31 mouse cellular contexts compared by ENCODE assay signal in genomic region chr2:150929156-150929555, GRCm38 (mm10). TPM values are rescaled to one million over a fixed set of nuclear protein-coding genes. Genes with fewer than 3 reads are reported as not detected.
DNase-seq lines count a peak whose midpoint lies in the region; ATAC-seq and TF ChIP-seq lines count a peak whose summit lies in the region.
"Had no signal": no experiment of that assay in that cellular context is flagged by ENCODE, and none has a peak within 500 bp of the region (broad histone marks: within the 10 kb centered on the region; RNA-seq: fewer than 3 reads in every experiment).

No protein-coding gene starts in this region.

- no peak for TF ChIP-seq POLR2A in cerebellum, adult 2 months (IDR thresholded peaks at IDR 0.05; ENCODE audit: borderline replicate concordance, insufficient read depth, low read length)

- no peak for ATAC-seq in cerebellum, adult (ENCODE audit: insufficient number of reproducible peaks, low FRiP score, low TSS enrichment)
- no peak for ATAC-seq in hindbrain, embryonic 13.5 days (ENCODE audit: low FRiP score)
- ATAC-seq: forebrain, embryonic 15.5 days; hindbrain, postnatal 0 days; inflammation-experienced regulatory T-cells, adult 6 months; intestine, embryonic 16.5 days; Patski had no signal

- TF ChIP-seq CTCF in cerebellum, adult 2 months (IDR thresholded peaks at IDR 0.05; ENCODE audit: borderline replicate concordance, insufficient read depth, low read depth, low read length), result no peak

- H3K36me3 ChIP-seq in hindbrain, embryonic 13.5 days, result peaks cover 36% of the 10 kb centered on the region

- H3K27me3 ChIP-seq in cerebellum, adult 2 months (ENCODE audit: control insufficient read depth, insufficient read depth, low read length), result no peaks in the 10 kb centered on the region
- no peaks in the 10 kb centered on the region for H3K27me3 ChIP-seq in hindbrain, embryonic 13.5 days
- H3K27me3 ChIP-seq: CH12.LX; embryonic facial prominence, embryonic 13.5 days; forebrain, embryonic 12.5 days; forebrain, embryonic 15.5 days; heart, embryonic 13.5 days; Patski had no signal

- H3K9ac ChIP-seq in hindbrain, embryonic 13.5 days, result no peak overlapping the region
- H3K9ac ChIP-seq: embryonic facial prominence, embryonic 13.5 days; forebrain, embryonic 12.5 days; forebrain, embryonic 15.5 days; heart, embryonic 13.5 days; hindbrain, embryonic 14.5 days had no signal

- H3K27ac ChIP-seq in cerebellum, adult 2 months (ENCODE audit: insufficient read depth, low read length), result no peak overlapping the region
- no peak overlapping the region for H3K27ac ChIP-seq in hindbrain, embryonic 13.5 days
- H3K27ac ChIP-seq: embryonic facial prominence, embryonic 10.5 days; embryonic facial prominence, embryonic 13.5 days; forebrain, embryonic 12.5 days; forebrain, embryonic 15.5 days; heart, adult 2 months; heart, embryonic 10.5 days; heart, embryonic 13.5 days; hindbrain, embryonic 10.5 days; hindbrain, embryonic 14.5 days; hindbrain, postnatal 0 days had no signal

- no peaks in the 10 kb centered on the region; the same call in 1 of the 2 replicates for H3K4me1 ChIP-seq in cerebellum, adult 2 months (ENCODE audit: control insufficient read depth, insufficient read depth, low read length)
- no peaks in the 10 kb centered on the region for H3K4me1 ChIP-seq in hindbrain, embryonic 13.5 days (replicated peaks)
- H3K4me1 ChIP-seq: embryonic facial prominence, embryonic 10.5 days; embryonic facial prominence, embryonic 13.5 days; forebrain, embryonic 12.5 days; forebrain, embryonic 15.5 days; heart, embryonic 10.5 days; heart, embryonic 13.5 days; hindbrain, embryonic 10.5 days had no signal

- no peak overlapping the region for H3K4me3 ChIP-seq in cerebellum, adult 2 months (replicated peaks; ENCODE audit: insufficient read depth, low read depth, low read length)
- H3K4me3 ChIP-seq in hindbrain, embryonic 13.5 days, result no peak overlapping the region
- H3K4me3 ChIP-seq: embryonic facial prominence, embryonic 10.5 days; embryonic facial prominence, embryonic 13.5 days; erythroblast, embryonic 14.5 days; forebrain, embryonic 12.5 days; forebrain, embryonic 15.5 days; heart, adult 2 months; heart, embryonic 10.5 days; heart, embryonic 13.5 days; hindbrain, embryonic 10.5 days had no signal

- no peak overlapping the region for H3K4me2 ChIP-seq in hindbrain, embryonic 13.5 days
- H3K4me2 ChIP-seq: embryonic facial prominence, embryonic 13.5 days; forebrain, embryonic 12.5 days; forebrain, embryonic 15.5 days; heart, embryonic 13.5 days; hindbrain, embryonic 14.5 days had no signal

- 41% methylated on average over 6 of the region's 6 CpGs for WGBS in cerebellum, adult 2 months
- WGBS in hindbrain, embryonic 13.5 days, result 92% methylated on average over 6 of the region's 6 CpGs

- no peaks in the 10 kb centered on the region for H3K9me3 ChIP-seq in hindbrain, embryonic 13.5 days
- H3K9me3 ChIP-seq: embryonic facial prominence, embryonic 10.5 days; embryonic facial prominence, embryonic 13.5 days; forebrain, embryonic 12.5 days; forebrain, embryonic 15.5 days; G1E; heart, embryonic 10.5 days; heart, embryonic 13.5 days; hindbrain, embryonic 10.5 days had no signal

- peak; percentile 51 for DNase-seq in cerebellum, adult 11-12 months
- peak; percentile 46 to 78 for DNase-seq in cerebellum, adult 2 months
- peak; percentile 61 for DNase-seq in cerebellum, adult 9-11 months
- no peak for DNase-seq in ovary, postnatal 36 days (ENCODE audit: low spot score)
- no peak for DNase-seq in spleen, postnatal 36 days (ENCODE audit: low spot score in 2 of 2)
- DNase-seq: adrenal gland, postnatal 10 days; B cell, adult 2 months; embryo, embryonic 11 days; gastrocnemius, postnatal 10 days; gastrocnemius, postnatal 36 days; heart, adult 2 months; heart, postnatal 14 days; kidney, adult 18-20 months; kidney, adult 9 months had no signal

RNA-seq across cellular contexts. Expression of gene Gins1, which starts 24.0 kb away (rescaled TPM):
- 1.3 TPM in 2 replicates for polyA plus RNA-seq in cerebellum, adult 2 months (2012; rRNA removed)
- polyA plus RNA-seq in hindbrain, embryonic 13.5 days (2015; fragmentation: Nextera tagmentation; extraction: Ambion mirVana), result 20.9 and 22.4 TPM in 2 replicates

RNA-seq across cellular contexts. Expression of gene Abhd12, which starts 24.6 kb away (rescaled TPM):
- 259 and 263 TPM in 2 replicates for polyA plus RNA-seq in cerebellum, adult 2 months (2012; rRNA removed)
- 97.1 and 98.5 TPM in 2 replicates for polyA plus RNA-seq in hindbrain, embryonic 13.5 days (2015; fragmentation: Nextera tagmentation; extraction: Ambion mirVana)

Comparison
In these comparisons a context has a peak if more than half of its experiments do, and no peak if none do; other contexts are left out.
1. DNase-seq: peak in cerebellum, adult 11-12 months (single experiment), cerebellum, adult 2 months (2 of 2) and cerebellum, adult 9-11 months (single experiment); none in ovary, postnatal 36 days (single experiment) and spleen, postnatal 36 days (0 of 2).